Mouse (Mus musculus): ENCODE data around the gene Lyl1.

DNA sequence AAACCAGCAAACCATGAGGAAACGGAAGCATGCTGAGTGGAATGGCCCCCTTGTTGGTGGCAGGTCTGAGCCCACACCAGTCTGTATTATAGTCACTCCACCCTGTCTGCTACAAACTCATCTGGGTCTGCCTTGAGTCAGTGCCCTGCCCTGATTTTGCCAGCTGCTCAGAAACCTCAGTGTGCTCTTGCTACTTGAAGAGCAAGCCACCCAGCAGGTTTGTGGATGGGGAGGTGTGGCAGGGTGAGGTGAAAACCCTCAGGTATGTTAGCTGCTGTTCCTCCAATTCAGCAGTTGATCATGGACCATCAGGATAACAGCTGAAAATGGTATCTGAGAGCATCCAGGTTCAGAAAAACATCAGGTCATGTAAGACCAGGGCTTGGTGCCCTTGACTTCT lies 33.2 kb upstream of the Lyl1 start:
- TF ChIP-seq CTCF (IDR thresholded peaks at IDR 0.05 in 2 of 3, conservative IDR thresholded peaks at IDR 0.05 in 1 of 3; ENCODE audit: control insufficient read depth in 1 of 3, insufficient read depth in 1 of 3, low read depth in 2 of 3, low read length in 3 of 3, poor library complexity in 1 of 3, severe bottlenecking in 1 of 3) (no peak), ETS1 (IDR thresholded peaks at IDR 0.05; ENCODE audit: low read depth, low read length) (no peak), POLR2AphosphoS2 (IDR thresholded peaks at IDR 0.05; ENCODE audit: low read length) (no peak), POLR2A (IDR thresholded peaks at IDR 0.05; ENCODE audit: control insufficient read depth in 1 of 2, insufficient read depth in 1 of 2, low read depth in 1 of 2, low read length in 2 of 2, poor library complexity in 1 of 2) (no peak), TBP (IDR thresholded peaks at IDR 0.05; ENCODE audit: low read depth, low read length) (no peak), HCFC1 (IDR thresholded peaks at IDR 0.05; ENCODE audit: low read depth, low read length) (no peak), MEF2A (IDR thresholded peaks at IDR 0.05; ENCODE audit: extremely low read depth, insufficient replicate concordance, low read depth, low read length, poor library complexity, severe bottlenecking) (no peak), ZNF384 (IDR thresholded peaks at IDR 0.05; ENCODE audit: low read depth, low read length) (no peak), MYC (IDR thresholded peaks at IDR 0.05; ENCODE audit: low read depth, low read length) (no peak), TAL1 (IDR thresholded peaks at IDR 0.05; ENCODE audit: low read length) (no peak), ZKSCAN1 (IDR thresholded peaks at IDR 0.05; ENCODE audit: low read depth, low read length) (no peak), SIN3A (IDR thresholded peaks at IDR 0.05; ENCODE audit: low read length) (no peak)
